Mouse (Mus musculus): Measurements from ENCODE around the gene Ttll11.

GRCm38 (mm10) chr2:35999212-35999611 lies 19.5 kb upstream of the Ttll11 start:
- TF ChIP-seq ZNF384 (IDR thresholded peaks at IDR 0.05; ENCODE audit: low read depth, low read length) (no peak), CHD2 (IDR thresholded peaks at IDR 0.05; ENCODE audit: low read depth, low read length) (no peak), ZC3H11A (IDR thresholded peaks at IDR 0.05; ENCODE audit: borderline replicate concordance, low read depth, low read length) (no peak), MAFK (IDR thresholded peaks at IDR 0.05; ENCODE audit: insufficient read depth, low read depth, low read length) (no peak), HCFC1 (IDR thresholded peaks at IDR 0.05; ENCODE audit: borderline replicate concordance, insufficient read depth, low read length) (no peak)
